Comparison of ENCODE assay signal across 12 mouse cellular contexts in the genomic region with DNA sequence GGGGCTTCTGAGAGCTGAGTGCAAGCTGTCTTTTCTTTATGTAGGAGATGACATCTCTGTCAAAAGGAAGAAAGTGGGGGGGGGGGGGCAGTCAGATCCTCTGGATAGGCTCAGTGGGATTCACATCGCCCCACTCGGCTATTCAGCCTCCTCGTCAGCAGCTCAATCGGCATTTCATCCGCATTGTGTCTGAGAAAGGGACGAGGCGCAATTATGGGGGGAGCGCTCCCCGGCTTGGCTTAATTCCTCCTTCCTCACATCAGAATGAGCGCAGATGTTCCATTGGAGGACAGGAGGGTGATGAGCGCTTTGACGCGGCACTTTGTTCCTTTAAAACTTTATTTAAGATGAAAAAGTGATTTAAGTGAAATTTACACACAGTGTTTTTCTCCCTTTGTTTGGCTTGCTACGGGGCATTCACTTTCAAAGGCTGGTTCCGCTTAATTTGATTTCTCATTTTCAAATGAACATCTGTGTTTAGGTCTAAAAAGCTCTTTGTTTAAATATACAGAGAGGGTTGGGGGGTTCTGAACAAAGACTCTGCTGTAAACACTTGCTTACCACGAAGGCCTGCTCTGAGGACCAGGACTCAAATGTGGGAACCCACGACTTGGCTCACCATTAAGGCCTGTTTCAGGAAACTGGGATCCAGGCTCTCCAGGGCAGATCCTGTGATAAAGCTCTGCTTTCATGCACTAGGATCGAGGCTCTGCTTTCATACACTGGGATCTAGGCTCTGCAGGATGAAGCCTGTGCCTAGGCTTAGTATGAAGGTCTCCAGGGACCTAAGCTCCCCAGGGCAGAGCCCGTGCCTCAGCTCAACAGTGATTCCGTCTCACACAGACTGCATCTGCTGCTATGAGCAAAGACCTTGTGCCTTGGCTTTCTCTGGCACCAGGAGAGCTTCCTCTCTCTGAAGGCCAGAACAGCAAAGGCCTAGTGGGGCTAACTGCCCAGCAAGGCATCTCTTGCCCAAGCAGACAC.
DNase-seq lines count a peak whose midpoint lies in the region; ATAC-seq and TF ChIP-seq lines count a peak whose summit lies in the region.
"Had no signal": no experiment of that assay in that cellular context is flagged by ENCODE, and none has a peak within 500 bp of the region (broad histone marks: within the 10 kb centered on the region; RNA-seq: fewer than 3 reads in every experiment).

No protein-coding gene starts in this region.

- peaks cover 47% of the 10 kb centered on the region for H3K4me1 ChIP-seq in embryonic facial prominence, embryonic 13.5 days
- peaks cover 55% of the 10 kb centered on the region for H3K4me1 ChIP-seq in hindbrain, embryonic 13.5 days (replicated peaks)
- peaks cover 61% of the 10 kb centered on the region for H3K4me1 ChIP-seq in neural tube, embryonic 13.5 days (replicated peaks)
- H3K4me1 ChIP-seq in heart, embryonic 12.5 days (replicated peaks), result peaks cover 14% of the 10 kb centered on the region
- peaks cover 5% of the 10 kb centered on the region for H3K4me1 ChIP-seq in heart, adult 2 months (ENCODE audit: control insufficient read depth, insufficient read depth, low read length)

- H3K27me3 ChIP-seq in embryonic facial prominence, embryonic 13.5 days, result no peaks in the 10 kb centered on the region
- H3K27me3 ChIP-seq in hindbrain, embryonic 13.5 days, result no peaks in the 10 kb centered on the region
- H3K27me3 ChIP-seq in neural tube, embryonic 13.5 days, result no peaks in the 10 kb centered on the region
- H3K27me3 ChIP-seq in heart, embryonic 12.5 days (replicated peaks), result 0 out of 2 replicates have a peak, but pooled peaks cover 6% of the 10 kb centered on the region
- no peaks in the 10 kb centered on the region for H3K27me3 ChIP-seq in heart, adult 2 months (ENCODE audit: control insufficient read depth, insufficient read depth, low read length)

- no peak overlapping the region for H3K9ac ChIP-seq in embryonic facial prominence, embryonic 13.5 days
- no peak overlapping the region for H3K9ac ChIP-seq in hindbrain, embryonic 13.5 days
- H3K9ac ChIP-seq in neural tube, embryonic 13.5 days, result no peak overlapping the region
- H3K9ac ChIP-seq in heart, embryonic 12.5 days, result no peak overlapping the region
- H3K9ac ChIP-seq in heart, adult 2 months (ENCODE audit: low read depth, low read length), result no peak overlapping the region

- no peaks in the 10 kb centered on the region for H3K36me3 ChIP-seq in embryonic facial prominence, embryonic 13.5 days
- no peaks in the 10 kb centered on the region for H3K36me3 ChIP-seq in hindbrain, embryonic 13.5 days
- H3K36me3 ChIP-seq in neural tube, embryonic 13.5 days, result no peaks in the 10 kb centered on the region
- no peaks in the 10 kb centered on the region for H3K36me3 ChIP-seq in heart, embryonic 12.5 days
- no peaks in the 10 kb centered on the region for H3K36me3 ChIP-seq in heart, adult 2 months (ENCODE audit: control insufficient read depth, insufficient read depth, low read length)

- H3K79me2 ChIP-seq in heart, adult 2 months (replicated peaks; ENCODE audit: control insufficient read depth, insufficient read depth, low read length), result no peaks in the 10 kb centered on the region

- DNase-seq in left cerebral cortex, adult 2 months (ENCODE audit: extremely low spot score in 1 of 2, low spot score in 2 of 2), result no peak
- DNase-seq in left cerebral cortex, adult 18-20 months (ENCODE audit: low spot score in 2 of 2), result no peak
- DNase-seq in heart, adult 2 months, result no peak
- DNase-seq in gastrocnemius, postnatal 25 days, result no peak
- DNase-seq: adrenal gland, postnatal 10 days; cerebellum, adult 8-10 months; gastrocnemius, postnatal 14 days had no signal

- H3K4me2 ChIP-seq in embryonic facial prominence, embryonic 13.5 days, result peak overlapping the region; percentile 11; the same call in 1 of the 2 replicates
- H3K4me2 ChIP-seq in hindbrain, embryonic 13.5 days, result no peak overlapping the region
- no peak overlapping the region for H3K4me2 ChIP-seq in neural tube, embryonic 13.5 days
- H3K4me2 ChIP-seq in heart, embryonic 12.5 days, result no peak overlapping the region

- no peak for TF ChIP-seq CTCF in left cerebral cortex, adult 2 months (IDR thresholded peaks at IDR 0.05)
- no peak for TF ChIP-seq CTCF in heart, adult 2 months (IDR thresholded peaks at IDR 0.05)

- TF ChIP-seq POLR2A in heart, adult 2 months (IDR thresholded peaks at IDR 0.05; ENCODE audit: insufficient read depth, low read depth, low read length), result no peak

- 0 out of 2 replicates have a peak overlapping the region, but pooled peaks have one; percentile 38 for H3K27ac ChIP-seq in left cerebral cortex, adult 2 months
- peak overlapping the region; percentile 88 for H3K27ac ChIP-seq in embryonic facial prominence, embryonic 13.5 days
- H3K27ac ChIP-seq in hindbrain, embryonic 13.5 days, result peak overlapping the region; percentile 77
- H3K27ac ChIP-seq in neural tube, embryonic 13.5 days (replicated peaks), result peak overlapping the region; percentile 77
- H3K27ac ChIP-seq in heart, embryonic 12.5 days (ENCODE audit: poor library complexity, severe bottlenecking), result no peak overlapping the region
- no peak overlapping the region for H3K27ac ChIP-seq in heart, adult 2 months

- WGBS in embryonic facial prominence, embryonic 13.5 days, result 26% methylated on average over 20 of the region's 20 CpGs
- 19% methylated on average over 20 of the region's 20 CpGs for WGBS in hindbrain, embryonic 13.5 days
- WGBS in neural tube, embryonic 13.5 days, result 22% methylated on average over 20 of the region's 20 CpGs
- 88% methylated on average over 20 of the region's 20 CpGs for WGBS in heart, embryonic 12.5 days
- 92% methylated on average over 20 of the region's 20 CpGs for WGBS in heart, adult 2 months

- TF ChIP-seq EP300 in heart, adult 2 months (IDR thresholded peaks at IDR 0.05; ENCODE audit: insufficient read depth, low read depth, low read length), result no peak

- intact Hi-C loops in left cerebral cortex, adult 2 months (cut with DNase I), result no loop called here
- intact Hi-C loops in heart, adult 2 months (cut with DNase I), result no loop called here

- H3K4me3 ChIP-seq in left cerebral cortex, adult 2 months, result no peak overlapping the region
- no peak overlapping the region for H3K4me3 ChIP-seq in embryonic facial prominence, embryonic 13.5 days
- H3K4me3 ChIP-seq in hindbrain, embryonic 13.5 days, result no peak overlapping the region
- no peak overlapping the region for H3K4me3 ChIP-seq in neural tube, embryonic 13.5 days
- no peak overlapping the region for H3K4me3 ChIP-seq in heart, embryonic 12.5 days
- no peak overlapping the region for H3K4me3 ChIP-seq in heart, adult 2 months

- no peak; the same call in 1 of the 2 replicates for ATAC-seq in embryonic facial prominence, embryonic 13.5 days (ENCODE audit: insufficient number of reproducible peaks, insufficient read depth, low FRiP score, low TSS enrichment, low read depth)
- no peak; the same call in 1 of the 2 replicates for ATAC-seq in hindbrain, embryonic 13.5 days (ENCODE audit: low FRiP score)
- peak; percentile 71; the same call in 1 of the 2 replicates for ATAC-seq in neural tube, embryonic 13.5 days (ENCODE audit: low read depth)
- ATAC-seq in heart, embryonic 12.5 days (ENCODE audit: insufficient number of reproducible peaks, low FRiP score), result no peak
- ATAC-seq: lung, postnatal 0 days had no signal

- no peaks in the 10 kb centered on the region for H3K9me3 ChIP-seq in embryonic facial prominence, embryonic 13.5 days
- H3K9me3 ChIP-seq in hindbrain, embryonic 13.5 days, result no peaks in the 10 kb centered on the region
- no peaks in the 10 kb centered on the region for H3K9me3 ChIP-seq in neural tube, embryonic 13.5 days
- H3K9me3 ChIP-seq in heart, embryonic 12.5 days (replicated peaks), result no peaks in the 10 kb centered on the region

Comparison
In these comparisons a context has a peak if more than half of its experiments do, and no peak if none do; other contexts are left out.
1. H3K27ac ChIP-seq: peak in left cerebral cortex, adult 2 months (single experiment), embryonic facial prominence, embryonic 13.5 days (single experiment), hindbrain, embryonic 13.5 days (single experiment) and neural tube, embryonic 13.5 days (single experiment); none in heart, embryonic 12.5 days (single experiment) and heart, adult 2 months (single experiment).